Mouse (Mus musculus) frontal cortex, postnatal 10 days (tissue): Measurements from ENCODE around the gene Lrrc1.

Source experiments
- DNase-seq, 2 experiments: peaks; one replicate each; pipeline ENCODE4 v3.0.0; 2022; ENCODE audit warnings: low spot score in 2 of 2, mixed read lengths in 1 of 2

Lrrc1 gene

GRCm38 (mm10) chr9:77502171-77502547 is 42.5 kb downstream of the Lrrc1 start:
- DNase-seq, result no peak

DNA sequence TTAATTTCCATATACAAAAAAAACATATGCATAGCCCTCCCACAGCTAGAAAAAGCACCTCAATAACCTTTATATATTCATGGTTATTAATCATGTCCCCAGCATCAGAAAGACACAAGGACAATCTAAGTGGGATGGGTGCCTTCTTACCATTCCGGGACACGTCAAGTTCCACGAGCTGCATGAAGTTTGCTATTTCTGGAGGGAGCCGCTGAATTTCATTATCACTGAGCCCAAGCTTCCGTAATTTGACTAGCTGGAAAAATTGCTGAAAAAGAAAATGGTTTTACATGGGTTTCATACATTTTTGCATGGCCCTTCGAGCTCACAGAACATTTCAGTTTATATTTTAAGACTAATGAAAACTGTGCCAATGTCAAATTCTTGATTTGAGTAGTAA is 45.6 kb downstream of the Lrrc1 start:
- DNase-seq, result no peak

DNA sequence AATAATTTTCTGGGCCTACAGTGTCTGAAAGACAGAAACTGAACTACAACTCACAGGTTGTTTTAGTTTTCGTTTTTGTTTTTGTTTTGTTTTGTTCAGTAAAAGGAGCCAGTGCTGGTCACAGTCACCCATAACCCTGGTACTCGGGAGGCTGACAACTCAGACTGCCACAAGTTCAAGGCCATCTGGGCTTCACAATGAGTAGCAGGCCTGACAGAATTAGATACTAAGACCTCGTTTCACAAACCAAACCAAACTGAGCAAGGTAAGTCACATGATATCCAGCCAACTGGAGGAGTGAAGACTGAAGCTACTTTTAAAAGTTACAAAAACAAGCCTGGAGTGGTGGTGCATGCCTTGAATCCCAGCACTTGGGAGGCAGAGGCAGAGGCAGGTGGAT is 46.3 kb downstream of the Lrrc1 start:
- DNase-seq, result no peak

DNA sequence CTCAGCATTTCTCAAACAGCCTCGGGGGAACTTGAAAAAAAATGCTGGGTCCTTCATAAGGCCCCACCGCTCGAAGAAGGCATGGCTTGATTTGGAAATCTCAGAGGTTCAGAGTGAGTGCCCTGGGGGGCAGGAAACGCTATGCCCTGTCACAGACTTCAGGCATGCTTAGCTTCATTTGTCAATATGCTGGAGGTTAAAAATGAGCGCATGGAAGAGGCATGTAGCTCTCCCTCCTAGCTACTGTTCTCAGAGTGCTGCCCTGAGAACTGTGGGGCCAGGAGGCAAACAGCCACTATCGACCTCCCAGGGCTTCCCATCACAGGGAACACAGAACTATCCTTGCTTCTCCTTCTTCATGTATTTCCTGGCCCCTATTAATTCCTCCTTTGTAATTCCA is 47.5 kb downstream of the Lrrc1 start:
- DNase-seq, result no peak

DNA sequence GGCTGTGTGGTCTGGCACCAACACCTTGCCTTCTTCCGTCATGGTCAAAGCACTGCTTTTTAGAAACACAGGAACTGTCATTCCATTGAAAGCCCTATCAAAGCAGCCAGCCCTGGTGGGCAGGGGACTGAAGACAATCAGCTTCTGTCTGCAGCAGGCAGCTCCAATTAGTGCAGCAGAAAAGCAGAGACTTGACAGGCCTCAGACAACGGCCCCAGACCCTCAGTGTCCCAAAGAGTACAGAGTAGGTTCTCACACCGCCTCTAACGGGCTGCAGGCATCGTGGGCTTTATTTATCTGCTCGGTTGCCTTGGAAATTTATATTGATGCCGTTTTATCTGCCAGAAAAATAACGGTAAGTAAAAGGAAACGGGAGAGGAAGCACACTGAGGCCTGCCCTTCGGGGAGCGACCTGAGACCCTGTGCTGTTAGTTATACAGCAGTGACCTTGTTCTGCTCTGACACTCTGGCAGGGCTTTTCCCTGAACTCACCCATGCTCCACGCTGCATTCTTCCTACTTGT is 48.1 kb downstream of the Lrrc1 start:
- no peak for DNase-seq

DNA sequence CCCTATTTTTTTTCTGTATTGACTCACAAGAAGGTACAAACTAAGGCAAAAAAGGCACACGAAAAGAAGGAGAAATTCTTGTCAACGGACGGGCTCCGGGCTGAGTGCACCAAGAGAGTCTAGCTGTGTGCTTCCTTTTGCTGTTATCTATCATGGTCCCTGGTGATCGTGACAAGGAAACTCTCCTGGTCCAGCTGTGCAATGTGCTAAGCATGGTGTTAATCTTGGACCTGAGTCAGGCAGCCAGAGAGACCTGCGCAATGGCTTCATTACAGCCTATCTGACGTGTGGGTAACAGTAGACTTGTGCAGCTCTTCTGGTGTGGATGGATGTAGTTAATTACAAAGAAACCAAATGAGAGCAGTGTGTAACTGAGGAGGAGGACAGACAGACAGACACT is 50.4 kb downstream of the Lrrc1 start:
- no peak for DNase-seq

DNA sequence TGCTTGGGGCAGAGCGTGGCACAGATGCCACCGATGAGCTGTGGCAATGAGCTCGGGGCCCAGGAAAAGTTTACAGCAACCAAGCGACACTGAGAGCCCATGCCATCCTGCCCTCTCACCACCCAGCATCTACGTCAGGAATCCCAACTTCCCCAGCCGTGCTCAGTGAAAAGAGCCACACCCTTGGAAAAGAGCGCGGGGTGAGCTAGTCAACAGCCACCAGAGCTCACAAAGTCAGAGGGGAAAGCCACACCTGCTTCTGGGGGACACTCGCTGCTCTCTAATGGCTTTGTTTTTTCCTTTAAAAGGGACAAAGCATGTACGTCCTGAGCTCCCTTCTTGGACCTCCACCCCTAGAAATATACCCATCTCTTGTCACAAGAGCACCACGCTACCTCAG is 56.1 kb downstream of the Lrrc1 start:
- DNase-seq, result no peak

DNA sequence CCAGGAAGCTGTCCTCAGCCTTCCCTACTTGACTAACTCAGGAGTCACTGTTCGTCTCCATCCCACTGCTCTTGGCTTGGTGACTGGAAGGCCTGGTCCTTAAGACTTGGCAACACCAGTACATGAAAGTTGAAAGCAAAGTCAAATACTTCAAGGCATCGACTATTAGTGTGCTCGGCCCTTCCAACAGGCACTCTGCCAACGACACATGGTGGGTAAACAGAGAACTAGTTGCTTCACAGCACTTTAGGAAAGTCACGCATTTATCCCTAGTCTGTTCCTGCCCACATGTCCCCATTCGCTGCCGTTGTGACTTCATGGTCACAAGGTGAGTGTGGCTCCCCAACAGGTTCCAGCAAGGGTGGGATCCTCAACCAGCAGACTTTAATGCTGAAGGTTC is 57.2 kb downstream of the Lrrc1 start:
- no peak for DNase-seq

- no peak for DNase-seq
Observed at GRCm38 (mm10) chr9:77485915-77486314, 58.8 kb downstream of the Lrrc1 start.

GRCm38 (mm10) chr9:77484751-77485150 is 59.9 kb downstream of the Lrrc1 start:
- DNase-seq, result no peak

DNA sequence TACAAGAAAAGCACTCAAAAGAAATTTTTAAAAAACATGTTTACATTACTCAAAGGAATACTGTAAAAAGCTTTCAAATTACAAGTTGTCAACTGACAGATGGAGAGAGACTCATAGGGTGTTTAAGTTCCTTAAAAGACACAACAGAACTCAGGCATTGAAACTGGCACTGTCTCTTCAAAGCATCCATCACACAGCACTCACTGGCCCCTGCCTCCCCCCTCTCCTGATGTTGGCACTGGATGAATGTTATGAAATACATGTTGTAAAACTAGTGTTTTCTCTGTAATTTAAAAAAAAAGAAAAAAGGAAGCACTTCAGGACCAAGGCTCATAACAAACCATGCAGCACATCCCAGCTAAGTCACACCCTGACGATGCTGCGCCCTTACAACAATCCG is 61.1 kb downstream of the Lrrc1 start:
- no peak for DNase-seq

DNA sequence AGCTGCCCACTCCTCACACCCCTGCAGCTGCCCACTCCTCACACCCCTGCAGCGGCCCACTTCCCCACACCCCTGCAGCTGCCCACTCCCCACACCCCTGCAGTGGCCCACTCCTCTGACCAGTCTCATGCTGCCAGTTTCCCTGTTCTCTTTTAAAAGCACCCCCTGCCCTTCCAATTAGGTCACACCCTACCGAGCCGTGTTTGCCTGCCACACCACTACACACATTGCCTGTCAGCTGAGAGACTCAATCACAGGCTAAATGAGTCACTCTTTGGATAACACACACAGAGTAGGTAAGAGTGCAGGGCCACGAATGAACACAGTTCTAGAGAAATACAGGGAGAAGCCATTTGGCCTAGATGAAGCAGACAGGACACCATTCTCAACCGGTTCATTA is 62.4 kb downstream of the Lrrc1 start:
- DNase-seq, result no peak

GRCm38 (mm10) chr9:77481380-77481779 is 63.3 kb downstream of the Lrrc1 start:
- no peak for DNase-seq

GRCm38 (mm10) chr9:77480574-77481319 is 63.9 kb downstream of the Lrrc1 start:
- no peak for DNase-seq

DNA sequence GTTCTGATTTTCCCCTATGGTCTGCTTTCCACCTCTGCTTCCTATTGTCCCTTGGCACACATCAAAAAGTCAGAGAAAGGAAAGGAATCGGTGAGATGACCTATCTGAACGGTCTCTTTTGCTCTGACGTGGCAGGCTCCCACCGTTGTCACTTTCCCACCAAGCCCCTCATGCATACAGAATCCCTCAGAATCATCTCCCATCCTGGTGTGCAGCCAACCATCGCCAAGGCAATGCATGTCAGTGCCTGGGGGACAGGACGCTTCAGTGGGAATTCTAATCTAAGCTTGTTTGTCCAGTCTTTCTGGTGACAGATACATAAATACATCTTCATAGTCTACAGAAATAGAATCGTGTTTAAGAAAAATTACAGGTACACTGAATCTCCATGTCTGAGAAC is 64.7 kb downstream of the Lrrc1 start:
- no peak for DNase-seq

- DNase-seq, result no peak
Observed at GRCm38 (mm10) chr9:77478166-77478920, 66.3 kb downstream of the Lrrc1 start.

- DNase-seq, result no peak
Observed at GRCm38 (mm10) chr9:77474535-77474934, 70.1 kb downstream of the Lrrc1 start.

GRCm38 (mm10) chr9:77472557-77472956 is 72.1 kb downstream of the Lrrc1 start:
- DNase-seq, result no peak

GRCm38 (mm10) chr9:77471646-77472220 is 72.9 kb downstream of the Lrrc1 start:
- DNase-seq, result no peak

- peak in 1 of 2 experiments; percentile 31 for DNase-seq
Observed at GRCm38 (mm10) chr9:77469791-77470607, 74.7 kb downstream of the Lrrc1 start.

GRCm38 (mm10) chr9:77466926-77467325 is 77.7 kb downstream of the Lrrc1 start:
- DNase-seq, result no peak

DNA sequence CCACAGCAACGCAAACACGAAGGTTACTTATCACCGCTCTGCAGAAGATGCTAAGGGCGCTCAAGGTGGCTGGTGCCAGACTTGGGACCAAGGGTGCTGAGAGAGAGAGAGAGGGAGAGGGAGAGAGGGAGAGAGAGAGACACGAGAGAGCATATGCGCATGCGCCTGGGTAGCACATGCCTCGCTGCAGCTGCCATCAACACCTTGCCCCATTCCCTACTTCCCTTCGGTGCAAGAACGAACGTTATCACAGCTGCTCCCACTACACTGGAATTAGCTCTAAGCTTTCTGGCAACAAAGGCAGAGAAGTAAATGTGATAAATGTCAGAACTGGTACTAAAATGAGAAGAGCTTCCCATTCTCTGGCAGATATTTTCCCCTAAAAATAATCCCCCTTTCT is 79.3 kb downstream of the Lrrc1 start:
- no peak for DNase-seq
